Mouse (Mus musculus) hindbrain, embryonic 16.5 days (tissue): ENCODE results near the gene Cish. TPM values are rescaled to one million over a fixed set of nuclear protein-coding genes. Genes with fewer than 3 reads are reported as not detected.

ENCODE experiments used
- ATAC-seq: fragments of 200-750 bp; cut with Nextera tagmentation; 2 replicates; pipeline ENCODE4 v1.8.0; 2017; ENCODE audit warnings: moderate TSS enrichment, moderate library complexity
- H3K27ac ChIP-seq: fragments of 300-500 bp; sonication (generic); 2 replicates; pipeline ENCODE4 v1.5.1; 2014; ENCODE audit warnings: low read depth, mild to moderate bottlenecking, control low read depth, low read length, moderate library complexity
- H3K27me3 ChIP-seq: fragments of 300-500 bp; sonication (generic); replicated peaks from 2 replicates; pipeline ENCODE4 v1.6.1; 2014; ENCODE audit warnings: low read length; ENCODE audit not compliant: control insufficient read depth, insufficient read depth
- H3K36me3 ChIP-seq: fragments of 300-500 bp; sonication (generic); 2 replicates; pipeline ENCODE4 v1.6.1; 2014; ENCODE audit warnings: mild to moderate bottlenecking, low read length, moderate library complexity, mixed read lengths; ENCODE audit not compliant: control insufficient read depth, insufficient read depth
- H3K4me1 ChIP-seq: fragments of 300-500 bp; sonication (generic); 2 replicates; pipeline ENCODE4 v1.6.1; 2014; ENCODE audit warnings: low read depth, low read length; ENCODE audit not compliant: control insufficient read depth, insufficient read depth
- H3K4me2 ChIP-seq: fragments of 300-500 bp; sonication (generic); 2 replicates; pipeline ENCODE4 v1.6.1; 2014; ENCODE audit warnings: mild to moderate bottlenecking, low read length, control low read depth, moderate library complexity
- H3K4me3 ChIP-seq: fragments of 300-500 bp; sonication (generic); 2 replicates; pipeline ENCODE4 v1.5.1; 2014; ENCODE audit warnings: mild to moderate bottlenecking, low read length, control low read depth, moderate library complexity
- H3K9ac ChIP-seq: fragments of 300-500 bp; sonication (generic); 2 replicates; pipeline ENCODE4 v1.6.1; 2014; ENCODE audit warnings: low read depth, mild to moderate bottlenecking, control low read depth, low read length, moderate library complexity
- H3K9me3 ChIP-seq: fragments of 300-500 bp; sonication (generic); 2 replicates; pipeline ENCODE4 v1.6.1; 2014; ENCODE audit warnings: mild to moderate bottlenecking, low read length, moderate library complexity; ENCODE audit not compliant: control insufficient read depth
- WGBS: fragments of 180-500 bp; shearing (Covaris S2); extraction: QIAGEN DNeasy Blood & Tissue Kit; methylation state at CpG from one replicate; pipeline ENCODE4 v1.1.7; 2014; 5-methylcytosine and 5-hydroxymethylcytosine counted together
- polyA plus RNA-seq: library from polyadenylated mRNA; unstranded; fragments of >200 nt; fragmentation: Nextera tagmentation; extraction: Ambion mirVana; gene quantifications from 2 replicates; pipeline ENCODE4 v1.2.1, GENCODE M21; 2015

The Cish gene
- polyA plus RNA-seq, 1 experiment from 2014 or later, result 13.7 TPM

DNA sequence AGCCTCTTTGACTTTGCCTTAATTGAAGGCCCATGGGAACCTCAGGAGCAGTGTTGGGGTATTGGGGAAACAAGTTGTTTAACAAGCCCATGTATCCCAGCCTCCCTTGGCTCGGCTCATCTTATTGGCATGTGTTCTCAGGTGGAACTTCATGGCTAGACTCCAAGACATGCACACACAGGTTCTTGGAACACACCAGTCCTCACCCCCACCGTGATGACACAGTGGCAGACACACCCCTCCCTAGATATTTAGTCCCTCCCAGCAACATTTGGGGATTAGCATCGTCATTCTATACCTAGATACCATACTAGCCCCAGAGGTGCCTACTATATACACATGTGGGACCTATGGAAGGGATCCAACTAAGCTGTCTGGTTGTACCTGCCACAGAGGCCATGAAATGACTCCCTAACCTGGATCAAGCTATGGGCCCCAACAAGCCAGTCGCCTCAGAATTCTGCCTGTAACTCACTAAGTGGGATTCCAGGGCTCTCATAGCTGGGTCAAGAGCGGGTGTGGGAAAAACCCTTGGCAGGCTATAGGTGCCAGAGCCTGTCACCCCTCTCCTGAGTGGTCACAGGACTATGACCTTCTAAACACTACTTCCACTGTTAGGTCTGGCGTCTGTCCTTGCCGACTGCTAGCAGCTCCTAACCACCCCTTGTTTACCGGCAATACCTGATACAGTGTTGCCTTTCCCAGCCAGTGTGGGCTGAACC lies 2.4 kb downstream of the Cish start:
- H3K4me2 ChIP-seq, result peak overlapping the region; percentile 85
- no peak overlapping the region for H3K4me3 ChIP-seq
- no peaks in the 10 kb centered on the region for H3K9me3 ChIP-seq
- H3K27ac ChIP-seq, result no peak overlapping the region
- H3K4me1 ChIP-seq, result peaks cover 8% of the 10 kb centered on the region
- no peak for ATAC-seq
- no peak overlapping the region for H3K9ac ChIP-seq
- no peaks in the 10 kb centered on the region for H3K27me3 ChIP-seq
- H3K36me3 ChIP-seq, result peaks cover 8% of the 10 kb centered on the region; the same call in 1 of the 2 replicates
- 78% methylated on average over 8 of the region's 8 CpGs for WGBS

- Histone ChIP-seq H3K27ac (no peak overlapping the region), H3K4me2 (no peak overlapping the region), H3K4me3 (no peak overlapping the region), H3K9me3 (no peaks in the 10 kb centered on the region), H3K4me1 (peaks cover 8% of the 10 kb centered on the region), H3K36me3 (peaks cover 8% of the 10 kb centered on the region; the same call in 1 of the 2 replicates), H3K27me3 (no peaks in the 10 kb centered on the region), H3K9ac (no peak overlapping the region)
- WGBS, result 90% methylated on average over 6 of the region's 6 CpGs
- no peak for ATAC-seq
Measured at GRCm38 (mm10) chr9:107298876-107299275, 3.0 kb downstream of the Cish start.

- H3K9me3 ChIP-seq, result no peaks in the 10 kb centered on the region
- no peak overlapping the region for H3K4me3 ChIP-seq
- H3K9ac ChIP-seq, result no peak overlapping the region
- H3K4me2 ChIP-seq, result no peak overlapping the region
- WGBS, result 86% methylated on average over 7 of the region's 7 CpGs
- no peaks in the 10 kb centered on the region for H3K27me3 ChIP-seq
- H3K4me1 ChIP-seq, result peaks cover 8% of the 10 kb centered on the region
- H3K27ac ChIP-seq, result no peak overlapping the region
- H3K36me3 ChIP-seq, result peaks cover 8% of the 10 kb centered on the region; the same call in 1 of the 2 replicates
- ATAC-seq, result no peak
Measured at GRCm38 (mm10) chr9:107299783-107300182, 4.0 kb downstream of the Cish start.

DNA sequence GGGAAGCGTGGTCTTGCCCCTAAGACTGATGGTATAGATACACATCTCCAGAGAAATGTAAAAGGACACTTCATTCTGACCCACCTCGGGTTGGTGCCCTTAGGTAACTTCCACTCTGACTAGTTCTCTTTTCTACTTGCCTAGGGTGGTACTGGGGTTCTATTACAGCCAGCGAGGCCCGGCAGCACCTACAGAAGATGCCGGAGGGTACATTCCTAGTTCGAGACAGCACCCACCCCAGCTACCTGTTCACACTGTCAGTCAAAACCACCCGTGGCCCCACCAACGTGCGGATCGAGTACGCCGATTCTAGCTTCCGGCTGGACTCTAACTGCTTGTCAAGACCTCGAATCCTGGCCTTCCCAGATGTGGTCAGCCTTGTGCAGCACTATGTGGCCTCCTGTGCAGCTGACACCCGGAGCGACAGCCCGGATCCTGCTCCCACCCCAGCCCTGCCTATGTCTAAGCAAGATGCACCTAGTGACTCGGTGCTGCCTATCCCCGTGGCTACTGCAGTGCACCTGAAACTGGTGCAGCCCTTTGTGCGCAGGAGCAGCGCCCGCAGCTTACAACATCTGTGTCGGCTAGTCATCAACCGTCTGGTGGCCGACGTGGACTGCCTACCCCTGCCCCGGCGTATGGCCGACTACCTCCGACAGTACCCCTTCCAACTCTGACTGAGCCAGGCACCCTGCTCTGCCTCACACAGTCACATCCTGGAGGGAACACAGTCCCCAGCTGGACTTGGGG lies 4.6 kb downstream of the Cish start:
- 92% methylated on average over 30 of the region's 30 CpGs for WGBS
- H3K4me1 ChIP-seq, result peaks cover 8% of the 10 kb centered on the region
- no peak overlapping the region for H3K4me3 ChIP-seq
- H3K27ac ChIP-seq, result no peak overlapping the region
- H3K9ac ChIP-seq, result no peak overlapping the region
- no peak overlapping the region for H3K4me2 ChIP-seq
- H3K36me3 ChIP-seq, result peaks cover 8% of the 10 kb centered on the region; the same call in 1 of the 2 replicates
- H3K9me3 ChIP-seq, result no peaks in the 10 kb centered on the region
- H3K27me3 ChIP-seq, result no peaks in the 10 kb centered on the region
- no peak for ATAC-seq

DNA sequence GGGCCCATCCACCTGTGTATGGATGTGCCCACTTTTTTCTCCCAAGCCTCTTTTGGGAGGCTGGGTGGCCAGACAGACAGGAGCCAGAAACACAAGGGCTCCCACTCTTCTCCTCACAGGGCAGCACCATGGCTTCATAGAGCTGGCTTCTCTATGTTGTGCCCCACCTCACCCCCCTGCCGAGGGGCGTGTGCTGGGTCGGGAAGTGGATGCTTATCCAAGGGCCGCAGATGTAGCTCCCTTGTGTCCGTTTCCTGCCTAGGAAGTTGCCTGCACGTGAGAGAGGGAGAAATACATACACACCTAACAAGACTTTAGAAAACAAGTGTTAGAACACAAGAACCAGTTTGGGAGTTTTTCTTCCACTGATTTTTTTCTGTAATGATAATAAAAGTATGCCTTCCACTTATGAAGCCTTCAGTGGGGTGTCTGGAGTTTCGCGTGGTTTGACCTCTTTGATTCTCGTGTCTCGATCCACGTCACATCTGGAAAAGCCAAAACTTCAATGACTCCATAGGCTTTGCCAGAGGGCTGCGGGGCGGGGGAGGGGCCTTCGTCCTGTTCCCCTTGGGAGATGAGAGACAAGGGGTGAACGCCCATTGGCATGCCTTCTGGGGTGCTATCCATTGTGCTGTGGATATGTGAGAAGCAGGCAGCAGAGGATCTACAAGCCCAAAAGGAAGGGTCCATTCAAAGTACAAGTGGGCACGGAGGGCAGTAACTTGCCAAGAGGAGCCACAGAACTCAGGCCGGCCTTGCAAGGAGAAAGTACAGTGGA lies 5.9 kb downstream of the Cish start:
- 86% methylated on average over 17 of the region's 17 CpGs for WGBS
- Histone ChIP-seq H3K27me3 (no peaks in the 10 kb centered on the region), H3K36me3 (peaks cover 8% of the 10 kb centered on the region; the same call in 1 of the 2 replicates), H3K4me1 (peaks cover 6% of the 10 kb centered on the region), H3K4me3 (no peak overlapping the region), H3K4me2 (no peak overlapping the region), H3K9me3 (no peaks in the 10 kb centered on the region), H3K9ac (no peak overlapping the region), H3K27ac (no peak overlapping the region)
- ATAC-seq, result no peak

DNA sequence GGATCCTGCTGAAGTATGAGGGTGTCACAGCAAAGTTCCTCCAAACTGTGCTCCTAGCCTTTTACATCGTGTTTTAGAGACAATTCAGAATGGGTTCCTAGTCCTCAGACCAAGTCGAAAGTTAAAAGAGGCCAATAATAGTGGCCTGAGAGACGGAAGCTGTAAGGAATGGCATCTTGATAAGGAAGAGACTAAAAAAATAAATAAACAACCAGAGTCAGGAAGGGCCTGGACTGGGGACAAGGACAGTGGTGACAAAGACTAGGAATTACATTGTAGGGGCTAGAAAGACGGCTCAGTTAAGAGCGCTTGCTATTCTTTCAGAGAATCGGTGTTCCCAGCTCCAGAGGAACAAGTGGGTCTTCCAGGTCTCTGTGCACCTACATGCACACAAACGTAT lies 6.8 kb downstream of the Cish start:
- Histone ChIP-seq H3K27ac (no peak overlapping the region), H3K9ac (no peak overlapping the region), H3K4me3 (no peak overlapping the region), H3K27me3 (no peaks in the 10 kb centered on the region), H3K36me3 (peaks cover 8% of the 10 kb centered on the region; the same call in 1 of the 2 replicates), H3K9me3 (no peaks in the 10 kb centered on the region), H3K4me2 (no peak overlapping the region), H3K4me1 (peaks cover 6% of the 10 kb centered on the region)
- ATAC-seq, result no peak
- 87% methylated on average over 7 of the region's 7 CpGs for WGBS

- peaks cover 8% of the 10 kb centered on the region; the same call in 1 of the 2 replicates for H3K36me3 ChIP-seq
- H3K4me1 ChIP-seq, result no peaks in the 10 kb centered on the region; the same call in none of the 2 replicates
- H3K27me3 ChIP-seq, result no peaks in the 10 kb centered on the region
- ATAC-seq, result no peak
- 81% methylated on average over 9 of the region's 9 CpGs for WGBS
- H3K4me2 ChIP-seq, result no peak overlapping the region
- H3K27ac ChIP-seq, result no peak overlapping the region
- H3K9ac ChIP-seq, result no peak overlapping the region
- no peaks in the 10 kb centered on the region for H3K9me3 ChIP-seq
- no peak overlapping the region for H3K4me3 ChIP-seq
Measured at GRCm38 (mm10) chr9:107303121-107303820, 7.4 kb downstream of the Cish start.

DNA sequence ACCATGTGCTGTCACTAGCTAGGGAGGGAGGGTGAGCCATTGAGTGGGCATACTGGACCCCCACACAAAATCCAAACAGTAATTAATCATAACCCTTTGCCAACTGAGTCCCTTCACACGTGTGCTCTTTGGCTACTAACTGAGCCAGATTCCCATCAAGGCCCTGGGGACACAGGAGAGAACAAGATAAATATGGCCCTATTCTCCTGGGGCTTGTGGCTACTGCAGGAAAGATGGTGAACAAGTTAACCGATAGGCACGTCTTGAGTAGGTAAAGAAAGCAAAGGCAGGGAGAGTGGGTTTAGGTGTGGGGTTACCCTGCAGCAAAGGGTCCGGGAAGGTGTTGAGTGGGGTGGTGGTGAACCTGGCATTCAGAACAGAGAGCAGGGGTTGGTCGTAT lies 8.1 kb downstream of the Cish start:
- Histone ChIP-seq H3K9me3 (no peaks in the 10 kb centered on the region), H3K36me3 (peaks cover 8% of the 10 kb centered on the region; the same call in 1 of the 2 replicates), H3K27ac (no peak overlapping the region), H3K9ac (no peak overlapping the region), H3K4me1 (no peaks in the 10 kb centered on the region; the same call in 1 of the 2 replicates), H3K4me3 (no peak overlapping the region), H3K4me2 (no peak overlapping the region), H3K27me3 (no peaks in the 10 kb centered on the region)
- no peak for ATAC-seq
- 83% methylated on average over 5 of the region's 5 CpGs for WGBS
